Mouse (Mus musculus) limb, embryonic 15.5 days (tissue): ENCODE data around the gene Hsd17b7. TPM values are rescaled to one million over a fixed set of nuclear protein-coding genes. Genes with fewer than 3 reads are reported as not detected.
"Not testable (repeated sequence)": the region's sequence is repeated elsewhere in the genome, so short reads cannot be mapped to it uniquely, and the experiment has no call there.

Experiments used
- ATAC-seq: fragments of 200-750 bp; cut with Nextera tagmentation; 2 replicates; pipeline ENCODE4 v1.8.0; 2017; ENCODE audit warnings: low read depth, moderate TSS enrichment; ENCODE audit not compliant: insufficient number of reproducible peaks, low FRiP score, low TSS enrichment
- H3K27ac ChIP-seq: fragments of 300-500 bp; sonication (generic); 2 replicates; pipeline ENCODE4 v1.5.1; 2015; ENCODE audit warnings: moderate library complexity, mild to moderate bottlenecking, inconsistent platforms
- H3K27me3 ChIP-seq: fragments of 300-500 bp; sonication (generic); 2 replicates; pipeline ENCODE4 v1.6.1; 2015; ENCODE audit warnings: inconsistent platforms
- H3K36me3 ChIP-seq: fragments of 300-500 bp; sonication (generic); 2 replicates; pipeline ENCODE4 v1.6.1; 2015; ENCODE audit warnings: inconsistent platforms
- H3K4me1 ChIP-seq: fragments of 300-500 bp; sonication (generic); 2 replicates; pipeline ENCODE4 v1.6.1; 2015; ENCODE audit warnings: inconsistent platforms
- H3K4me2 ChIP-seq: fragments of 300-500 bp; sonication (generic); 2 replicates; pipeline ENCODE4 v1.6.1; 2015; ENCODE audit warnings: mild to moderate bottlenecking, inconsistent platforms
- H3K4me3 ChIP-seq: fragments of 300-500 bp; sonication (generic); 2 replicates; pipeline ENCODE4 v1.5.1; 2015; ENCODE audit warnings: mild to moderate bottlenecking, inconsistent platforms
- H3K9ac ChIP-seq: fragments of 300-500 bp; sonication (generic); 2 replicates; pipeline ENCODE4 v1.6.1; 2015; ENCODE audit warnings: inconsistent platforms
- H3K9me3 ChIP-seq: fragments of 300-500 bp; sonication (generic); 2 replicates; pipeline ENCODE4 v1.6.1; 2016; ENCODE audit warnings: inconsistent platforms
- WGBS: fragments of 180-500 bp; shearing (Covaris S2); methylation state at CpG from one replicate; pipeline ENCODE4 v1.1.7; 2015; 5-methylcytosine and 5-hydroxymethylcytosine counted together
- polyA plus RNA-seq: library from polyadenylated mRNA; unstranded; fragments of >200 nt; fragmentation: Nextera tagmentation; extraction: Ambion mirVana; gene quantifications from 2 replicates; pipeline ENCODE4 v1.2.1, GENCODE M21; 2015

The Hsd17b7 gene
- polyA plus RNA-seq = 22.0 and 22.9 TPM in 2 replicates

DNA sequence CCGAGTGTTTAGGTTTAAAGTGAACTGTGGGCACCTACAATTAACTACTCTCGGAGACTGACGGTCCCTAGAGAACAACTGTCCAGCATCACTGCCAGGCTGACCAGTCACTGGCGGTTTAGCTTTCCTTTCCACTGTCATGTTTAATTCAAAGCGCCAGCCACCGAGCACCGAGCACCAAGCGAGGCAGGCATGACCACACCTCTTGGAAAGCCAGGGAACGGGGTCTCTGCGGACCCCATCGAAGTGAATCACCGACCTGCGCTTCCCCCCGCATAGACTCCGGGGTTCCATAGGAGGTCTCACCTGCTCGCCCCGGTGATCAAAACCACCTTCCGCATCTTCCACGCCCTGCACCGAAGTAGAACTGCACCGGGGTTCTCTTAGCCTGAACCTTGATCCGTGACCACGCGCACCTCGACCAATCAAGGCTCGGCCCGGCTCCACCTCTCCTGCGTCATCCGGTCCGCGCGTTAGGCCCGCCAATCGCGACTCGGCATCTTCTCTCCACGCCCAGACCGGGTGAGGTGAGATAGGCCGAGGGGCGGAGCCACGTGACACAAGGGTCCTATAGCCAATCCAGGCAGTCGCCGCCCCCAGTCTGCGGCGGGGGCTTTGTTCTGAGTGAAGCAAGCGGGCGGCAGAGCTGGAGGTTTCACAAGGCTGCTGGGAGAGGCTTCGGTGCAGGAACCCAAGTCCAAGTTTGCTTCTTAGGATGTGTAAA, at the start of gene Hsd17b7:
TSS of gene Hsd17b7 (minus strand) at position 450 of the 724 bp plus-strand sequence.
- WGBS = under 1% methylated on average over 48 of the region's 48 CpGs
- Histone ChIP-seq H3K9ac (peak within 1 kb of the TSS; percentile 31), H3K36me3 (peaks cover 27% of the 10 kb centered on the region), H3K9me3 (no peaks in the 10 kb centered on the region), H3K4me2 (peak within 1 kb of the TSS; percentile 73), H3K4me3 (peak within 1 kb of the TSS; percentile 68), H3K27me3 (no peaks in the 10 kb centered on the region), H3K4me1 (peaks cover 17% of the 10 kb centered on the region), H3K27ac (peak within 1 kb of the TSS; percentile 89)
- ATAC-seq = peak; percentile 100

- Histone ChIP-seq H3K4me2 (no peak overlapping the region), H3K4me1 (no peaks in the 10 kb centered on the region), H3K9me3 (peaks cover 22% of the 10 kb centered on the region), H3K27me3 (no peaks in the 10 kb centered on the region), H3K36me3 (peaks cover 29% of the 10 kb centered on the region), H3K9ac (no peak overlapping the region), H3K27ac (no peak overlapping the region), H3K4me3 (no peak overlapping the region)
- ATAC-seq = no peak
- WGBS = 78% methylated on average over 3 of the region's 3 CpGs
Measured at GRCm38 (mm10) chr1:170014784-170015183, 45.7 kb upstream of the Hsd17b7 start.

- WGBS = 88% methylated on average over 15 of the region's 15 CpGs
- no peaks in the 10 kb centered on the region for H3K9me3 ChIP-seq
- peak; percentile 19; the same call in 1 of the 2 replicates for ATAC-seq
- H3K9ac ChIP-seq = no peak overlapping the region
- no peak overlapping the region for H3K4me3 ChIP-seq
- peaks cover 2% of the 10 kb centered on the region; the same call in 1 of the 2 replicates for H3K36me3 ChIP-seq
- no peak overlapping the region for H3K4me2 ChIP-seq
- 0 out of 2 replicates have a peak overlapping the region, but pooled peaks have one; percentile 33 for H3K27ac ChIP-seq
- 0 out of 2 replicates have a peak, but pooled peaks cover 6% of the 10 kb centered on the region for H3K4me1 ChIP-seq
- H3K27me3 ChIP-seq = no peaks in the 10 kb centered on the region
Measured at GRCm38 (mm10) chr1:170010716-170011505, 41.9 kb upstream of the Hsd17b7 start.

- no peak overlapping the region for H3K9ac ChIP-seq
- no peak for ATAC-seq
- 94% methylated on average over 1 of the region's 1 CpGs for whole genome bisulfite sequencing
- H3K36me3 ChIP-seq = peaks cover 18% of the 10 kb centered on the region
- no peaks in the 10 kb centered on the region for H3K27me3 ChIP-seq
- 0 out of 2 replicates have a peak, but pooled peaks cover 6% of the 10 kb centered on the region for H3K4me1 ChIP-seq
- H3K9me3 ChIP-seq = no peaks in the 10 kb centered on the region
- no peak overlapping the region for H3K4me3 ChIP-seq
- H3K4me2 ChIP-seq = no peak overlapping the region
- H3K27ac ChIP-seq = no peak overlapping the region
Measured at GRCm38 (mm10) chr1:170009296-170009695, 40.3 kb upstream of the Hsd17b7 start.

DNA sequence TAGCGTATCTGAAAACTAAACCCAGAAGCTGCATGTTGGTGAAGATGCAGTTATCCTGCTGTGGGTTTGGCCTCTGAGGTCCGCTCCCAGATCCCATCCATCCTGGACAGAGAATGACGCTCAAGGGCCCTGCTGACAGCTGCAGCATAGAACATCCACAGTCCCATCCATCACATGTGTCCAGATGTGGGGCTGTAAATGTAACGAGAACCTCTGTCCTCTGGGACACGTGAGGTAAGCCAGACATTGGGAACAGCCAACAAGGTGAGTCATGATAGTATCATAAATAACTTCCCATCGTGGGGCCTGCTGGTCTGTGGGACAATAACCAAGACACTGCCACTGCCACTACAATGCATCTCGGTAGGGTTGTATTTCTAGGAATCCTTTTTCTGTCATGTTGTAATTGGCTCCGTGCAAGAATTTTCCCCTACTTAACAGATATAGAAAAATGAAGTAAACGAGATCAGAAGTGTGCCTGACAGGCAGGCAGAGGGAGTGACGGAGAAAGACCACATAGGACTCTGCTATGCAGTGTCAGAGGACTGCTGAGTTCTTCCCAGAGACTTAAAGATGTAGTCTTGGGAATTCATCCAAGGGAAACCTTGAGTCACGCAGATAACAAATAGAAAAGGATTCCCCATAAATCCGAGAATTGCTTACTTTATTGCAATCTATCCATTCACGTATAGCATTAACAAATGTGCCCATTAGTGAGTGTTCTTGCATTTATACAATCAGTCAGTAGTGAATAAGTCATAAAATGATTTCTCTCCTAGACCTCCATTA, 39.6 kb upstream of the Hsd17b7 start:
- Histone ChIP-seq H3K9ac (no peak overlapping the region), H3K27ac (no peak overlapping the region), H3K4me2 (no peak overlapping the region), H3K4me1 (0 out of 2 replicates have a peak, but pooled peaks cover 6% of the 10 kb centered on the region), H3K4me3 (no peak overlapping the region), H3K27me3 (no peaks in the 10 kb centered on the region), H3K36me3 (peaks cover 21% of the 10 kb centered on the region), H3K9me3 (no peaks in the 10 kb centered on the region)
- no peak for ATAC-seq
- 65% methylated on average over 13 of the region's 13 CpGs for WGBS

- H3K9me3 ChIP-seq = no peaks in the 10 kb centered on the region
- no peak overlapping the region for H3K4me3 ChIP-seq
- H3K4me2 ChIP-seq = no peak overlapping the region
- WGBS = 49% methylated on average over 5 of the region's 5 CpGs
- peak overlapping the region; percentile 33; the same call in 1 of the 2 replicates for H3K27ac ChIP-seq
- no peak for ATAC-seq
- H3K36me3 ChIP-seq = peaks cover 35% of the 10 kb centered on the region
- no peaks in the 10 kb centered on the region for H3K27me3 ChIP-seq
- no peak overlapping the region for H3K9ac ChIP-seq
- 0 out of 2 replicates have a peak, but pooled peaks cover 6% of the 10 kb centered on the region for H3K4me1 ChIP-seq
Measured at GRCm38 (mm10) chr1:170006516-170006915, 37.5 kb upstream of the Hsd17b7 start.

DNA sequence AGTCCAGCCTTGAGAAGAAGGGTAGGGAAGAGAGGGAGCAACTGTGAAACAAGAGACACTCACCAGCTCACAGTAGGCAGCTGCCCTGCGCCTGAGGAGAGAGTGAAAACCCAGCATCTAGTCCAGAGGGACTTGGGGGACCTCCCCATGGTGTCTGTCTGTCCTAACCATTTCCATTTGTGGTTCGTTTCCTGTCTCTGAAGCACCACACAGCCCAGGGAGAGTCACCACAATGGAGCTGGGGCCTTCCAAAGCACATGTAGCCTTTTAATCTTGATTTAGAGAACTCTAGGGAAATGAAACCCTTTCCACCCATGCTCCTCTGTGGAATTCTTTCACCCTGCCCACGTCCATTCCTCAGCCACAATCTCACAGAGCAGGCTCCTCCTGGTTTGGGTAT, 36.3 kb upstream of the Hsd17b7 start:
- ATAC-seq = no peak
- Histone ChIP-seq H3K4me1 (0 out of 2 replicates have a peak, but pooled peaks cover 6% of the 10 kb centered on the region), H3K9ac (no peak overlapping the region), H3K27me3 (no peaks in the 10 kb centered on the region), H3K4me3 (no peak overlapping the region), H3K4me2 (no peak overlapping the region), H3K27ac (no peak overlapping the region), H3K36me3 (peaks cover 35% of the 10 kb centered on the region), H3K9me3 (no peaks in the 10 kb centered on the region)
- 69% methylated on average over 3 of the region's 3 CpGs for WGBS

DNA sequence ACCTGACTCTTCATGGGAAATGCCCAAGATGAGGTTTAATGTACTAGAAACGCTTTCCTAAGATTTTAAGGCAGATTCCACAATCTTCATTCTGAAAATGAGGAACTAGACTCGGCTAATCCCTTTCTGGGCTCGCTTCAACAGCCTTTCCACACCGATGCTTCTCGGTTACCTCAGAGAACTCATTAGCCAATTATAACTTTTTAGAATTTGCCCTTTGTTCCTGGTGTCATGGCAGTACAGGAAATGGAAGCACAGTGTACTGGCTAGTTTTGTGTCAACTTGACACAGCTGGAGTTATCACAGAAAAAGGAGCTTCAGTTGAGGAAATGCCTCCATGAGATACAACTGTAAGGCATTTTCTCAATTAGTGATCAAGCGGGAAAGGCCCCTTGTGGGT, 24.9 kb upstream of the Hsd17b7 start:
- H3K27me3 ChIP-seq, H3K4me1 ChIP-seq, ATAC-seq, H3K4me2 ChIP-seq, H3K9me3 ChIP-seq, H3K9ac ChIP-seq, H3K27ac ChIP-seq, H3K4me3 ChIP-seq: not testable (repeated sequence)
- WGBS = 94% methylated on average over 6 of the region's 6 CpGs
- H3K36me3 ChIP-seq = peaks cover 64% of the 10 kb centered on the region

DNA sequence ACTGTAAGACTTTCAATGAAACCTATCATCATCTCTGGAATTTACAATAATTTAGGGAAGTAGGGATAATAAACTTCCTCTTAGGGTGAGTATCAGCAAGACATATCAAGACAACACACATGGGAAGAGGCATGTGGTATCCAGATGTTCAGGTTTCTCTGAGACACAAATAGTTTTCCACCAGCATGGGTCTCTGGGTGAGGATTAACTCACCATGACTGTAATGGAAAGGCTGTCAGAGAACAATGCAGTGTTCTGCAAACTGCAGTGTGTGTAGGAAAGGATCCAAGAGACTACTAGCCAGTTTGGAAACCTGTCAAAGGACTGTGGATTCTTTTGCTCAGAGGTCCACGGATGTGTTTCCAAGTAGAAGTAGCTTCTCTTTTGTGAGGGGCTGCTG, 17.1 kb upstream of the Hsd17b7 start:
- Histone ChIP-seq H3K9me3 (no peaks in the 10 kb centered on the region), H3K9ac (no peak overlapping the region), H3K4me2 (no peak overlapping the region), H3K4me3 (no peak overlapping the region), H3K27ac (peak overlapping the region; percentile 54), H3K4me1 (no peaks in the 10 kb centered on the region; the same call in 1 of the 2 replicates), H3K27me3 (no peaks in the 10 kb centered on the region), H3K36me3 (peaks cover 38% of the 10 kb centered on the region)
- 28% methylated on average over 1 of the region's 1 CpGs for WGBS
- ATAC-seq = no peak

DNA sequence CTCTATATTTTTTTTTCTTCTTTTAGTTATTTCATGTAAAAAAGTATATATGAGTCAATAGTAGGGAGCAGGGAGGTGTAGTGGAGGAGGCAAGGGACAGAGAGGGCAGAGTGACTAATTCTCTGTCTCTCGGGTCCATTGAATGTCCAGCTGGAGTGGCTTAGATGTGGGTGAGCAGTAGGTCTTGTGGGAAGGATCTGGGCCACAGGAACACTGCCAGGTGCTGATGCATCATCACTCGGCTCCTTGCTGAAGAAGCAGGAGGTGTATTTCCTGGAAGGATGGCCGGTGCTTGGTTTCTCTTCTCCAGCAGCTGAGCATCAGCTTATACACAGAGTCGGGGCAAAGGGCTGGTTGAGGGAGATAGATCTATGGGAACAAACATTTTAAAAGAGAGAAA, 8.6 kb upstream of the Hsd17b7 start:
- peaks cover 37% of the 10 kb centered on the region for H3K36me3 ChIP-seq
- H3K4me3 ChIP-seq = no peak overlapping the region
- no peak overlapping the region for H3K9ac ChIP-seq
- H3K9me3 ChIP-seq = no peaks in the 10 kb centered on the region
- no peaks in the 10 kb centered on the region for H3K4me1 ChIP-seq
- no peak overlapping the region for H3K27ac ChIP-seq
- H3K27me3 ChIP-seq = no peaks in the 10 kb centered on the region
- ATAC-seq = no peak
- H3K4me2 ChIP-seq = no peak overlapping the region
- WGBS = 94% methylated on average over 4 of the region's 4 CpGs

DNA sequence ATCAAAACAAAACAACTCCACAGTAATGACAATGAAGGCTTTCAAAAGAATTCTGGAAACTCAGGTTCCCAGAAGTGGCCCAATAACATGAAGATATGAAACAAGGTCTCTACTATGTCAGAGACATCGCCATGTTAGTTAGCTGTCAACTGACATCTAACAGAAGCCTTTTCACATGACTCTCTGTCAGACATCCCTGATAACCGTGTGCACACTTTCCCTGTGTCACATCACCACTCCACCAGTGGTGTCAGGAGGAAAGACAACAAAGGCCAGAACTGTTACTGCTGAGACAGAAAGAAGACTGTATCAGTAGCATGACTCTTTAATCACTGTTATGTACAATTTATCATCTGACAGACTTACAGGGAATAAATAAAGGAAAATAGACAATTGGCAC, 3.0 kb upstream of the Hsd17b7 start:
- Histone ChIP-seq H3K27me3 (no peaks in the 10 kb centered on the region), H3K4me3 (no peak overlapping the region), H3K9ac (no peak overlapping the region), H3K27ac (no peak overlapping the region), H3K4me2 (no peak overlapping the region), H3K4me1 (peaks cover 17% of the 10 kb centered on the region), H3K9me3 (no peaks in the 10 kb centered on the region), H3K36me3 (peaks cover 16% of the 10 kb centered on the region; the same call in 1 of the 2 replicates)
- WGBS = 75% methylated on average over 2 of the region's 2 CpGs
- no peak for ATAC-seq
